Mouse (Mus musculus) urinary bladder, adult 2 months (tissue): ENCODE measurements around the gene Pdzd7. TPM values are rescaled to one million over a fixed set of nuclear protein-coding genes. Genes with fewer than 3 reads are reported as not detected.

ENCODE experiments used
- DNase-seq: peaks from one replicate; pipeline ENCODE4 v3.0.0; 2022; ENCODE audit warnings: low spot score
- polyA plus RNA-seq: library from polyadenylated mRNA; depleted of rRNA; stranded (reverse); fragments of >200 nt; gene quantifications from 2 replicates; pipeline ENCODE4 v1.2.3, GENCODE M21; 2012; rRNA removed

Gene Pdzd7
- polyA plus RNA-seq, 1 experiment = 1.1 TPM

DNA sequence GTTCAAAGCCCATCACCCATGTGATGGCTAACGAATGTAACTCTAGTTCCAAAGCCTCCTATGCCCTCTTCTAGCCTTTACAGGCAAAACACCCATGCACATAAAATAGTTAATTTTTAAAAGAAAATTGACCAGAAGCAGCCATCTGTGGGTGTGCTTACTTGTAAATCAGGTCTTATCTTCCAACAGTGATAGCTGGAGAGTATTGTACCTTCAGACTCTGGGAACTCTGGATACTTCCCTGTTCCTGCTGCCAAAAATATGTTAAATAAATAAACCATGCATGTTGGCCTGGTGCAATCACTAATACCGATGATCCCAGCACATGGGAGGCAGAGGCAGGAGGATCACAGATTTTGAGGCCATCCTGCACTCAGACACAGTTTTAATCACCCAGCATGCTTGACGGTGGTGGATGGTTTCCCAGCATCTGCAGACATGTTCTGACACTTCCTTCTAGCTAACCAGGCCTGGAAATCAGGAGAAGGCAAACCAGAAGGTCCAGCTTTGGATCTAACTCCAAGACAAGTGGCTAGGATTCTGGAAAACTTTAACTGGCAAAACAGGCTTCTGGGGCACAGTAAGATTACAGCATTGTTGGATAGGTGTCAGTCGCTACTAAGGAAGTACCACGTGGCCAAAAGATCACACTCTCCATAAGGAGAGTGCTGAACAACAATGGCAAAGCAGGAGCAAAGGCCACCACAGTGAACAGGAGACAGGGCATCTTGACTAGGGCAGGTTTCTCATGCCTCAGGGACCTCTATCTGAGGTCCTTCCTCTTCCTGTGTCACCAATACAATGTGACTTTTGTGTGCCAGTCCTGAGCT is 60.1 kb downstream of the Pdzd7 start:
- no peak for DNase-seq

DNA sequence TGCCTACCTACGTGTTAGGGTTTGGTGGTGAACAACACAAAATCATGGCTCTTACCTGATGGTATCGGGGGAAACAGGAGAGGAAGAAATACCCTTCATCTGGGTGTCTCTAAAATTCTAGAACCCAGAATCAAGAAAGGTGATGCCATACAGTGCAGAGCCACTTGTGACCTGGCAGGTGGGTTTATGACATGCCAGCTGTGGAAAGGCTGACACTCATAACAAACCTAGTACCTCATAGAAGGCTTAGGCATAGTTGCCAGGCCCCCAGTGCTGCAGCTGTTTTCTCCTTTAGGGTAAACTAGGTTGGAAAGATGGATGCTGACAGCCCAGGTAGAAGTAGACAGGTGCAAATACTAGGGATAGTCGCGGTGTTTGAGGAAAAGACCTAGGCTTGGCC is 61.1 kb downstream of the Pdzd7 start:
- no peak for DNase-seq

DNA sequence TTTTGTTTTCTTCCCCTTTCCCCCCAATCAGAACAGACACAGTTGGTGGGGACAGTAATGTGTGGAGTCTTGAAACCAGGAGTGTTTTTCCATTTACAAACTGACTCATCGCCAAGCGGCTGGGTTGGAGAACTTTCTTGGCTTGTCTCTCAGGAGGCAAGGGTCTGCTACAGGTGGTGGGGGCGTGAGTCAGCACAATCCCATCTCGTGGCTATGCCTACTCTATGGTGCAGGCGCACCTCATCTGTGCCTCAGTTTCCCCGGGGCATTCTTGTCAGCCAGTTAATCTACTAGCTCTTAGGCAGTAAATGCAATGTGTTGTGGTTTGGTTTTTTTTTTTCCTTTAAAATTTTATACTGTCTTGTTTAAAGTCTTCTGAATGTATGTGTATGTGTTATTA is 62.2 kb downstream of the Pdzd7 start:
- no peak for DNase-seq

DNA sequence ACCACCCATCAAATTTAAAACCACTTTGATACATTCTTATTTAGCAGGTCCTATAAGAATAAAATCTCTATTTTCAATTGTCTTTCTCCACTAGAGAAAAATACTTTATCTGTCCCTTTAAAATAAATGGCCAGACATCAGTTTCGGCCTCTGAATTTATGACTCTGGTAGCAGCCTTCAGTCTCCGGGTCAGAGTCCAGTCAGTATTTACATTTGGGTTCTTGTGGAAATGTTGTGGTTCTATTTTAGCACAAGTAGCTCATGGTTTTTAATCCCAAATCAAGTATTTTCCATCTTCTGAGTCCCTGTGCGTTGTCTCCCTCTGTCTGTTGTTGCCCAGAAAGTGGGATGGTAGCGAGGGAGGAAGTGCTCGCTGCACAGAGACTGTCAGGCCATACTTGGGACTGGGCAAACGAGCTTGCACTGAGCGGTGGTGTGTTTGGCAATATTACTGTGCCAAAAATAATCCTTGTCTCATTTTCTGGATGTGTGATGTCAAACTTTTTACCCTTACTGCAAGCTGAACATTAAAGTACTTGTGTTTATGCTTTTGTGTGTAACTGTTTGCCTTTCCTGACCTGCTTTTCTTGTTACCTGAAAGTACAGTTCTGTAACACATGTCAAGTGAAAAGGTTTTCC is 62.9 kb downstream of the Pdzd7 start:
- no peak for DNase-seq

DNA sequence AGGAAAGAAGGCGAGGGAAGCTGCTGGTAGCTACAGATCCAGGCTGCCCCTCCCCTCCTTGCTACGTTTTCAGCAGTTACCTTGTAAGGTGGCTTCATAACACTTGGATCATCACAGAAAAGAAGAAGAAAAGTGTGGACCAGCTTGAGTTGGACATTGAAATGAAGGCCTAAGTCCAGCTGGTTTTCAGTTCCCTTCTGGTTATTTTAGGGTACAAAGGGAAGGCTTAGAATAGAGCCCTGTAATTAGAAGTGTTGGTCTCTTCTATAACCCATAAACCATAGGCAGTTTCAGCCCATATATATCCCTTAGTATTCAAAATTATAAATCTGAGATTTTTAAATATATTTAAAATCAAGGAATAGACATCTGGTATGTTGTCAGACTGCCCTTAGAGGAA is 64.7 kb downstream of the Pdzd7 start:
- DNase-seq = no peak

DNA sequence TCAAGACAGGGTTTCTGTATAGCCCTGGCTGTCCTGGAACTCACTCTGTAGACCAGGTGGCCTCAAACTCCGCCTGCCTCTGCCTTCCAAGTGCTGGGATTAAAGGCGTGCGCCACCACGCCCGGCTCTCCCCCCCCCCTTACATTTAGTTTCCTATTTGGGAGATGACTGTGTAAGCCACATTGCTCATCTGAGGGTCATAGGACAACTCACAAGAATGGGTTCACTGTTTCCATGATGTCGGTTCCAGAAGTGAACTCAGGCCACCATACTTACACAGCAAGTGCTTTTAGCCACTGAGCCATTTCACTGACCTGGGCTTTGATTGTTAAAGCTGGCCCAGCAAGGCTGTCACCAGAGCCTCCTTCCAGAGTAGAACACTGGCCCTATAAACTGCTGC is 68.4 kb downstream of the Pdzd7 start:
- DNase-seq = no peak

Other genes with a start within 250 kb of the Pdzd7 start
- gene Slf2, start 114.6 kb downstream of the Pdzd7 start, polyA plus RNA-seq = 18.1 and 18.5 TPM in 2 replicates
- gene Sema4g, start 56.6 kb downstream of the Pdzd7 start, polyA plus RNA-seq = 61.6 and 68.4 TPM in 2 replicates
- 11.1 and 13.9 TPM in 2 replicates for gene Twnk, start 40.1 kb downstream of the Pdzd7 start, polyA plus RNA-seq
- 54.6 and 64.0 TPM in 2 replicates for gene Mrpl43, start 39.3 kb downstream of the Pdzd7 start, polyA plus RNA-seq
- gene Lzts2, start 31.3 kb downstream of the Pdzd7 start, polyA plus RNA-seq = 54.3 and 71.9 TPM in 2 replicates
- gene Sfxn3, start 1.8 kb upstream of the Pdzd7 start, polyA plus RNA-seq = 46.3 and 51.2 TPM in 2 replicates
- 24.9 and 25.1 TPM in 2 replicates for gene Kazald1, start 29.5 kb upstream of the Pdzd7 start, polyA plus RNA-seq
- not detected in 2 replicates for gene Tlx1, start 105.0 kb upstream of the Pdzd7 start, polyA plus RNA-seq
- 0.03 and 0.11 TPM in 2 replicates for gene Lbx1, start 190.1 kb upstream of the Pdzd7 start, polyA plus RNA-seq